Mouse (Mus musculus): Measurements from ENCODE around the gene Morf4l1.

DNA sequence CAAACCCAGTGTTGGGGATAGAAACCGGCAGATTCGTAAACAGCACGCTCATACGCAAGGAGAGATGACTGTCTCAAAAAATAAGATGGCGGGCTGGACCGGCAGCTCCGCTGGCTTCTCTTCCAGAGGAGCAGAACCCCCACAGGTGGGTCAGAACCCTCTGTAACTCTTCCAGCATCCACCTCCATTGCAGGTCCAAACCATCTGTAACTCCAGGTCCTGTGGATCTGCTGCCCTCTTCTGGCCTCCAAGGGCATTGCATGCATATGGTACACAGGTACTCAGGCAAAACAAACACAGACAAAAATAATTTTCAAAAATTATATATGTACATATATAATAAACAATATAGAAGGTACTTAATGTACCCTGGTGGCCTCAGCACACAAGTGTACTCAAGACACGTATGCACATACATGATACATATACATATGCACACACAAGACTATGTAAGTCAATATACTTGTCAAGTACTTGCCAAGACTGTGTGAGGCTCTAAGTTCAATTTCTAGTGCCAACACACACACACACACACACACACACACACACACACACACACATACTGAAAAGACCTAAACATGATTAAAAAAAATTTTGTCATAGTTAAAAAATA is 37.6 kb downstream of the Morf4l1 start:
- TF ChIP-seq CTCF (IDR thresholded peaks at IDR 0.05; ENCODE audit: low read depth): peak; percentile 92
- no peak for TF ChIP-seq EP300 (IDR thresholded peaks at IDR 0.05; ENCODE audit: low read depth)
